Mouse (Mus musculus): ENCODE results near the gene Osgin1. TPM values are rescaled to one million over a fixed set of nuclear protein-coding genes. Genes with fewer than 3 reads are reported as not detected.
A peak's percentile ranks its signal among the peaks of the same experiment; 100 is the strongest.

The Osgin1 gene
- total and polyA plus RNA-seq, 3 experiments, result 3.9 to 7.2 (median 5.5) TPM

- intact Hi-C loops (cut with DNase I), result no loop called here
- no peak for DNase-seq
Observed at GRCm38 (mm10) chr8:119403912-119404311, 30.0 kb upstream of the Osgin1 start.

DNA sequence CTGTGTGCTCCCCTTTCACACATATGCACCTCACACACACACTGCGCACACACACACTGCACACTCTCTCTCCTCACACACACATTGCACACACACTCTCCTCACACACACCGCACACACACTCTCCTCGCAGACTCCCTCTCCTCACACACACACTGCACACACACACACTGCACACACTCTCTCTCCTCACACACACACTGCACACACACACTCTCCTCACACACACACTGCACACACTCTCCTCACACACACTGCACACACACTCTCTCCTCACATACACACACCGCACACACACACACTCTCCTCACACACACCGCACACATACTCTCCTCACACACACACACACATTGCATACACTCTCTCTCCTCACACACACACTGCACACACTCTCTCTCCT is 29.3 kb upstream of the Osgin1 start:
- Histone ChIP-seq H3K9ac (ENCODE audit: low read depth, low read length) (no peak overlapping the region), H3K36me3 (ENCODE audit: control insufficient read depth, insufficient read depth, low read length) (no peaks in the 10 kb centered on the region)

More at GRCm38 (mm10) chr8:119403912-119404311, 30.0 kb upstream of the Osgin1 start:
- Histone ChIP-seq H3K9ac (ENCODE audit: low read depth, low read length) (no peak overlapping the region), H3K79me2 (replicated peaks; ENCODE audit: control insufficient read depth, insufficient read depth, low read length) (no peaks in the 10 kb centered on the region; the same call in 1 of the 2 replicates), H3K36me3 (ENCODE audit: control insufficient read depth, insufficient read depth, low read length) (no peaks in the 10 kb centered on the region), H3K4me1 (ENCODE audit: control insufficient read depth, insufficient read depth, low read length) (peaks cover 2% of the 10 kb centered on the region; the same call in 1 of the 2 replicates), H3K4me3 (no peak overlapping the region), H3K27me3 (ENCODE audit: control insufficient read depth, insufficient read depth, low read length) (no peaks in the 10 kb centered on the region), H3K27ac (no peak overlapping the region)
- TF ChIP-seq CTCF (IDR thresholded peaks at IDR 0.05) (no peak), EP300 (IDR thresholded peaks at IDR 0.05; ENCODE audit: insufficient read depth, low read depth, low read length) (no peak), POLR2A (IDR thresholded peaks at IDR 0.05; ENCODE audit: insufficient read depth, low read depth, low read length) (no peak)
- 74% methylated on average over 10 of the region's 10 CpGs for WGBS

GRCm38 (mm10) chr8:119408311-119408710 is 25.6 kb upstream of the Osgin1 start:
- Histone ChIP-seq H3K36me3 (ENCODE audit: control insufficient read depth, insufficient read depth, low read length) (no peaks in the 10 kb centered on the region), H3K9ac (ENCODE audit: low read depth, low read length) (no peak overlapping the region), H3K27me3 (ENCODE audit: control insufficient read depth, insufficient read depth, low read length) (no peaks in the 10 kb centered on the region), H3K27ac (no peak overlapping the region), H3K4me1 (ENCODE audit: control insufficient read depth, insufficient read depth, low read length) (peaks cover 3% of the 10 kb centered on the region; the same call in 1 of the 2 replicates), H3K79me2 (replicated peaks; ENCODE audit: control insufficient read depth, insufficient read depth, low read length) (no peaks in the 10 kb centered on the region), H3K4me3 (no peak overlapping the region)
- WGBS, result 88% methylated on average over 8 of the region's 8 CpGs
- intact Hi-C loops (cut with DNase I), result no loop called here
- TF ChIP-seq POLR2A (IDR thresholded peaks at IDR 0.05; ENCODE audit: insufficient read depth, low read depth, low read length) (no peak), EP300 (IDR thresholded peaks at IDR 0.05; ENCODE audit: insufficient read depth, low read depth, low read length) (no peak), CTCF (IDR thresholded peaks at IDR 0.05) (no peak)
- no peak for DNase-seq

More for the DNA sequence above, 29.3 kb upstream of the Osgin1 start:
- TF ChIP-seq EP300 (IDR thresholded peaks at IDR 0.05; ENCODE audit: insufficient read depth, low read depth, low read length), result no peak
- no peak for TF ChIP-seq POLR2A (IDR thresholded peaks at IDR 0.05; ENCODE audit: insufficient read depth, low read depth, low read length)
- TF ChIP-seq CTCF (IDR thresholded peaks at IDR 0.05), result no peak
- Histone ChIP-seq H3K4me1 (ENCODE audit: control insufficient read depth, insufficient read depth, low read length) (peaks cover 2% of the 10 kb centered on the region; the same call in 1 of the 2 replicates), H3K79me2 (replicated peaks; ENCODE audit: control insufficient read depth, insufficient read depth, low read length) (no peaks in the 10 kb centered on the region; the same call in 1 of the 2 replicates), H3K27ac (no peak overlapping the region), H3K4me3 (no peak overlapping the region), H3K27me3 (ENCODE audit: control insufficient read depth, insufficient read depth, low read length) (no peaks in the 10 kb centered on the region)
- intact Hi-C loops (cut with DNase I), result no loop called here
- no peak for DNase-seq
- 93% methylated on average over 5 of the region's 5 CpGs for WGBS

GRCm38 (mm10) chr8:119412037-119412734 is 21.7 kb upstream of the Osgin1 start:
- Histone ChIP-seq H3K27ac (no peak overlapping the region), H3K27me3 (ENCODE audit: control insufficient read depth, insufficient read depth, low read length) (no peaks in the 10 kb centered on the region), H3K4me1 (ENCODE audit: control insufficient read depth, insufficient read depth, low read length) (peaks cover 3% of the 10 kb centered on the region; the same call in 1 of the 2 replicates), H3K36me3 (ENCODE audit: control insufficient read depth, insufficient read depth, low read length) (no peaks in the 10 kb centered on the region), H3K79me2 (replicated peaks; ENCODE audit: control insufficient read depth, insufficient read depth, low read length) (no peaks in the 10 kb centered on the region), H3K4me3 (no peak overlapping the region), H3K9ac (ENCODE audit: low read depth, low read length) (no peak overlapping the region)
- WGBS, result 61% methylated on average over 10 of the region's 10 CpGs
- intact Hi-C loops (cut with DNase I), result loop anchor here (1.0 to 2.0 kb wide), 3 partner anchors 29 to 193 kb away; partner anchors contain the start of gene Taf1c
- no peak for TF ChIP-seq POLR2A (IDR thresholded peaks at IDR 0.05; ENCODE audit: insufficient read depth, low read depth, low read length)
- peak; percentile 10; the same call in 1 of the 2 replicates for TF ChIP-seq CTCF (IDR thresholded peaks at IDR 0.05)
- no peak for DNase-seq

DNA sequence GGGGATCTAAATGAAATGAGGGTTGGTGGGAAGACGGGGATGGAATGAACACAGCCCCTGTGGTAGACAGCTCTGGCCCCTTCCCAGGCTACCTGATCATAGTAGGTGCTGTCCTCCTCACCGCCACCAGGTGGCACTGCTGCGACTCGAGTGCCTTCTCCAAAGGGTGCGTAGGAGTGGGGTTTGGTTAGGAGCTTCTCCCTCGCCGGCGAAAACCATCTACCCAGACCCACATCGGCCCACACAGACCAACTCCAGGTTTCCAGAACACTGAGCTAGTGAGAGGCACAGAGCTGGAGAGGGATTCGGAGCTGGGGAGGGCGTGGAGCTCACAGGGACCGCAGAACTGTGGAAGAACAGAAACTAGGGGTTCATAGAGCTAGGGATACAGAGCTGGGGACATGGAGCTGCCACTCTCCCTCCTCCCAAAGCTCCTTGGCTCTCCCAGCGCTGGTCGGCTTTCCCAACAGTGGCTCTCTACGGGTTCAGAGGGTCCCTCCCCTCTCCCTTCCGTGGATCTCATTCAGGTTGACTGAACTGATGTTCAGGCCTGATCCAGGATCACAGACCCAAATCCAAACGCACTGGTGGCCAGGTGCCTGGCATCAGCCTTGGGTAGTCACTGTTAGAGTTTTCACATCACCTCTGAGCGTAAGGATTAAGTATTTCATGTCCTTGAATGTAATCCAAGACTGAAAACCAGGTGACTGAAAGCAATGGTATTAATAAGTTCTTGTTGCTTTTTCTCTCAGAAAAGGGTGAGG is 21.0 kb upstream of the Osgin1 start:
- no peak overlapping the region for H3K4me3 ChIP-seq
- no peaks in the 10 kb centered on the region for H3K36me3 ChIP-seq (ENCODE audit: control insufficient read depth, insufficient read depth, low read length)
- H3K27me3 ChIP-seq (ENCODE audit: control insufficient read depth, insufficient read depth, low read length), result no peaks in the 10 kb centered on the region
- intact Hi-C loops (cut with DNase I), result loop anchor here (1.0 to 2.0 kb wide), 3 partner anchors 28 to 192 kb away; partner anchors contain the start of gene Taf1c
- H3K27ac ChIP-seq, result no peak overlapping the region
- 14% methylated on average over 18 of the region's 18 CpGs for WGBS
- DNase-seq, result peak; percentile 75 to 85
- TF ChIP-seq POLR2A (IDR thresholded peaks at IDR 0.05; ENCODE audit: insufficient read depth, low read depth, low read length) (no peak), CTCF (IDR thresholded peaks at IDR 0.05) (peak; percentile 92), EP300 (IDR thresholded peaks at IDR 0.05; ENCODE audit: insufficient read depth, low read depth, low read length) (peak; percentile 64; the same call in 1 of the 2 replicates)
- H3K79me2 ChIP-seq (replicated peaks; ENCODE audit: control insufficient read depth, insufficient read depth, low read length), result no peaks in the 10 kb centered on the region
- peaks cover 3% of the 10 kb centered on the region; the same call in 1 of the 2 replicates for H3K4me1 ChIP-seq (ENCODE audit: control insufficient read depth, insufficient read depth, low read length)
- H3K9ac ChIP-seq (ENCODE audit: low read depth, low read length), result peak overlapping the region; percentile 41
